Mouse (Mus musculus): ENCODE results near the gene Ptprr. TPM values are rescaled to one million over a fixed set of nuclear protein-coding genes. Genes with fewer than 3 reads are reported as not detected.

Ptprr gene
- polyA plus RNA-seq, 1 experiment from 2014 or later: 0.21 TPM

GRCm38 (mm10) chr10:116243373-116243772, 225.4 kb downstream of the Ptprr start:
- H3K9ac ChIP-seq: no peak overlapping the region
- no peak overlapping the region for H3K4me3 ChIP-seq (ENCODE audit: low read depth, low read length)
- no peak overlapping the region for H3K27ac ChIP-seq (ENCODE audit: low read depth)
- no peaks in the 10 kb centered on the region for H3K4me1 ChIP-seq (ENCODE audit: insufficient read depth)
- no peak for TF ChIP-seq CTCF (IDR thresholded peaks at IDR 0.05; ENCODE audit: low read depth)
- H3K36me3 ChIP-seq (ENCODE audit: insufficient read depth): no peaks in the 10 kb centered on the region
- DNase-seq: peak; percentile 13
- ATAC-seq (ENCODE audit: insufficient read depth): no peak
- no peaks in the 10 kb centered on the region for H3K9me3 ChIP-seq (ENCODE audit: low read depth, low read length)
- WGBS: 28% methylated on average over 7 of the region's 7 CpGs
- H3K4me2 ChIP-seq: no peak overlapping the region
- H3K27me3 ChIP-seq (ENCODE audit: insufficient read depth, low read length): no peaks in the 10 kb centered on the region

GRCm38 (mm10) chr10:116245632-116246031, 227.6 kb downstream of the Ptprr start:
- DNase-seq: no peak
- no peaks in the 10 kb centered on the region for H3K9me3 ChIP-seq (ENCODE audit: low read depth, low read length)
- no peaks in the 10 kb centered on the region for H3K27me3 ChIP-seq (ENCODE audit: insufficient read depth, low read length)
- H3K9ac ChIP-seq: no peak overlapping the region
- TF ChIP-seq CTCF (IDR thresholded peaks at IDR 0.05; ENCODE audit: low read depth): no peak
- no peak overlapping the region for H3K4me2 ChIP-seq
- no peak overlapping the region for H3K27ac ChIP-seq (ENCODE audit: low read depth)
- no peak overlapping the region for H3K4me3 ChIP-seq (ENCODE audit: low read depth, low read length)
- ATAC-seq (ENCODE audit: insufficient read depth): no peak
- H3K36me3 ChIP-seq (ENCODE audit: insufficient read depth): no peaks in the 10 kb centered on the region
- H3K4me1 ChIP-seq (ENCODE audit: insufficient read depth): no peaks in the 10 kb centered on the region
- WGBS: 47% methylated on average over 2 of the region's 2 CpGs

- H3K9me3 ChIP-seq (ENCODE audit: low read depth, low read length): no peaks in the 10 kb centered on the region
- no peak overlapping the region for H3K4me2 ChIP-seq
- ATAC-seq (ENCODE audit: insufficient read depth) (no peak), DNase-seq (no peak)
- no peak overlapping the region for H3K9ac ChIP-seq
- no peak for TF ChIP-seq CTCF (IDR thresholded peaks at IDR 0.05; ENCODE audit: low read depth)
- 85% methylated on average over 7 of the region's 7 CpGs for WGBS
- no peak overlapping the region for H3K27ac ChIP-seq (ENCODE audit: low read depth)
- no peak overlapping the region for H3K4me3 ChIP-seq (ENCODE audit: low read depth, low read length)
- H3K36me3 ChIP-seq (ENCODE audit: insufficient read depth): no peaks in the 10 kb centered on the region
- H3K4me1 ChIP-seq (ENCODE audit: insufficient read depth): no peaks in the 10 kb centered on the region
- H3K27me3 ChIP-seq (ENCODE audit: insufficient read depth, low read length): no peaks in the 10 kb centered on the region
These were observed 234.7 kb downstream of the Ptprr start for GRCm38 (mm10) chr10:116252668-116253067.

DNA sequence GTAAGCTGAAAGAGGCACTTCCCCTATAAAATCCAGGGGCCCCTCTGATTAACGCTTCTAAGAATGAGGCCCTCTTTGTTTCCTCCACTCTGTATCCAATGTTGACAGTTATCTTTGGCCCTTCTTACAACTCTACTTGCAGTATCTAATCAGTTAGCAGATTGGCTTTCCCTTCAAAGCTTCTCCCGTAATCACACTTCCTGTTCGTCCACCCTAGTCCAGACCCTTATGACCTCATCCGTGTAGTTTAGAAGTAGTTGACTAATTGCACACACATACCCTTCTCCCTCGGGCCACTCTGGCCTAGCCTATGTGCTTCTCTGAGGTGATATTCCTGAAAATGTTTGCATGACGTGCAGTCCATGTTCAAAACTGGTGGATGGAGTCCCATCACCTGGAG, 236.0 kb downstream of the Ptprr start:
- ATAC-seq (ENCODE audit: insufficient read depth) (no peak), DNase-seq (no peak)
- Histone ChIP-seq H3K9ac (no peak overlapping the region), H3K4me2 (no peak overlapping the region), H3K27ac (ENCODE audit: low read depth) (no peak overlapping the region), H3K4me1 (ENCODE audit: insufficient read depth) (no peaks in the 10 kb centered on the region), H3K27me3 (ENCODE audit: insufficient read depth, low read length) (no peaks in the 10 kb centered on the region), H3K9me3 (ENCODE audit: low read depth, low read length) (no peaks in the 10 kb centered on the region), H3K4me3 (ENCODE audit: low read depth, low read length) (no peak overlapping the region), H3K36me3 (ENCODE audit: insufficient read depth) (no peaks in the 10 kb centered on the region)
- TF ChIP-seq CTCF (IDR thresholded peaks at IDR 0.05; ENCODE audit: low read depth): no peak
- WGBS: 30% methylated on average over 6 of the region's 6 CpGs

GRCm38 (mm10) chr10:116259298-116259697, 241.3 kb downstream of the Ptprr start:
- Histone ChIP-seq H3K27ac (ENCODE audit: low read depth) (no peak overlapping the region), H3K36me3 (ENCODE audit: insufficient read depth) (no peaks in the 10 kb centered on the region), H3K9ac (no peak overlapping the region), H3K4me2 (no peak overlapping the region), H3K9me3 (ENCODE audit: low read depth, low read length) (no peaks in the 10 kb centered on the region), H3K27me3 (ENCODE audit: insufficient read depth, low read length) (no peaks in the 10 kb centered on the region), H3K4me1 (ENCODE audit: insufficient read depth) (peaks cover 2% of the 10 kb centered on the region; the same call in 1 of the 2 replicates), H3K4me3 (ENCODE audit: low read depth, low read length) (no peak overlapping the region)
- ATAC-seq (ENCODE audit: insufficient read depth) (no peak), DNase-seq (no peak)
- whole genome bisulfite sequencing: 64% methylated on average over 4 of the region's 4 CpGs
- TF ChIP-seq CTCF (IDR thresholded peaks at IDR 0.05; ENCODE audit: low read depth): no peak

- no peak for TF ChIP-seq CTCF (IDR thresholded peaks at IDR 0.05; ENCODE audit: low read depth)
- WGBS: 36% methylated on average over 13 of the region's 13 CpGs
These were observed 242.8 kb downstream of the Ptprr start for GRCm38 (mm10) chr10:116260658-116261433.

DNA sequence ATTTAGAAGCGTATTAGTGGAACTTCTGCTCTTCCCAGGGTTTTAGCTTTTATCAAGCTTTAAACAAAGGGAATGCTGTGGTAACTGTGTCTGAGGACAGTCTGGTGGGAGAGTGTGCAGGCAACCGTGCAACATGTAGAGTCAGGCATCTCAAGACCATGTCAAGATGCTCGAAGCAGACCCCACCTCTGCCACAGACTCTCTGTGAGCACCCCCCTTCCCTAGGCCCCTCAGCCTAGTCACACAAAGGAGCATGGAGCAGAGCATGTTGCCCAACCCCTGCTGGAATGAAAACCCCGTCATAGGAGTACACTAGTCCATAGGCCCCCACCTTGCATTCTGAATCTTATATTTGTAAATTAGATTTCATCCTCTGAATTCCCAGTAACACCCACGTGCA, 243.5 kb downstream of the Ptprr start:
- 0 out of 2 replicates have a peak, but pooled peaks have one; percentile 50 for ATAC-seq (ENCODE audit: insufficient read depth)
- Histone ChIP-seq H3K9ac (no peak overlapping the region), H3K4me1 (ENCODE audit: insufficient read depth) (peaks cover 4% of the 10 kb centered on the region; the same call in 1 of the 2 replicates), H3K4me3 (ENCODE audit: low read depth, low read length) (no peak overlapping the region), H3K4me2 (no peak overlapping the region), H3K9me3 (ENCODE audit: low read depth, low read length) (no peaks in the 10 kb centered on the region), H3K27ac (ENCODE audit: low read depth) (no peak overlapping the region), H3K27me3 (ENCODE audit: insufficient read depth, low read length) (no peaks in the 10 kb centered on the region), H3K36me3 (ENCODE audit: insufficient read depth) (no peaks in the 10 kb centered on the region)
- no peak for TF ChIP-seq CTCF (IDR thresholded peaks at IDR 0.05; ENCODE audit: low read depth)
- 55% methylated on average over 5 of the region's 5 CpGs for WGBS
- no peak for DNase-seq

More at GRCm38 (mm10) chr10:116260658-116261433, 242.8 kb downstream of the Ptprr start:
- Histone ChIP-seq H3K4me3 (ENCODE audit: low read depth, low read length) (no peak overlapping the region), H3K27ac (ENCODE audit: low read depth) (peak overlapping the region; percentile 68; the same call in 1 of the 2 replicates), H3K4me2 (no peak overlapping the region), H3K27me3 (ENCODE audit: insufficient read depth, low read length) (no peaks in the 10 kb centered on the region), H3K36me3 (ENCODE audit: insufficient read depth) (no peaks in the 10 kb centered on the region), H3K4me1 (ENCODE audit: insufficient read depth) (peaks cover 4% of the 10 kb centered on the region; the same call in 1 of the 2 replicates), H3K9ac (no peak overlapping the region), H3K9me3 (ENCODE audit: low read depth, low read length) (no peaks in the 10 kb centered on the region)
- peak; percentile 57 for DNase-seq
- peak; percentile 75 for ATAC-seq (ENCODE audit: insufficient read depth)

Data from lung, embryonic 14.5 days (tissue).